Mouse (Mus musculus) C2C12 (cell line): Measurements from ENCODE around the gene Ngly1.

Source experiments
- CTCF ChIP-seq: IDR thresholded peaks from one replicate; pipeline ENCODE4 v1.5.1; 2011; ENCODE audit not compliant: control insufficient read depth, insufficient read depth, insufficient read length
- MAX ChIP-seq: IDR thresholded peaks from one replicate; pipeline ENCODE4 v1.6.1; 2011; ENCODE audit warnings: mild to moderate bottlenecking, control low read depth

GRCm38 (mm10) chr14:16260541-16260940, 11.5 kb downstream of the Ngly1 start:
- TF ChIP-seq CTCF = no peak
- no peak for TF ChIP-seq MAX
